Mouse (Mus musculus) mesoderm, embryonic 11.5 days (tissue): ENCODE measurements at regions not wholly inside any gene's neighbourhood (a gene's known extent, or its start where the extent isn't known, plus 50 kb on each side); places are given as distances from the start of the nearest gene placed in this dataset.
A peak's percentile ranks its signal among the peaks of the same experiment; 100 is the strongest.

Source experiments
- DNase-seq: peaks from one replicate; pipeline ENCODE4 v3.0.0-alpha.2; 2012; ENCODE audit warnings: low read depth, low spot score

DNA sequence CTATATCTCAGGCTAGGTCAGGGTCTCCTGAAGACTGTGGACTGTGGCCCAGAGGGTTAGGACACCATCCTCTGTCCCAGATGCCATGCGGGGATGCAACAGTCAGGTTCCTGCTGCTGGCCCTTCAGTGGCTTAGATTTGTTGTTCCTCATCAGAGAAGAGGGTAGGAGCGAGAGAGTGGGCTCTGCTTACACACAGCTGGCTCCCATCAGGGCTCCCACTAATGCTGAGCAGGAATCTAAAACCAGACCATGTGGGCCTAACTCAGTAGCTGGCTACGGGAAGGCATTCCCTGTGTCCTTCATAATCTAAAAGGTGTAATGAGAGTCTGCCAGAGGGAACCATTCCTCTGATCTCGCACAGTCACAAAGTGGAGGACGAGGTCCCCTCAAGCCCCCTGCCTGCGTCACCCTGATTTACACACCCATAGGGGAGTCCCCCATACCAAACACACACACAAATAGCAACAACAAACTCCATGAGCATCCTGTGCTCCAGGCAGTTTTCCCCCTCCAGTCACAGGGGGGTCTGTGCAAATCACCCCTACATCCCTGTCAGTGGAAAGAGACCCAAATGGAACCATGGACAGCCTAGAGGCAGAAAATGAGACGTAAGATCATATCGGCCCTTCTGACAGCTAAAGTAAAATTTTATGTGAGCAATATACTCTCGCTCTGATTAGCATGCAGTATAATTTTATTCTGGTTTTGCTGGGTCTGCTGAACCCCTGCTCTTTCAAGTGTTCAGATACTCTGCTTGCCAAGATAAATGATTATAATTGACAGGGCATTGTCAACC is 234.8 kb downstream of the 3110018I06Rik start:
- no peak for DNase-seq

DNA sequence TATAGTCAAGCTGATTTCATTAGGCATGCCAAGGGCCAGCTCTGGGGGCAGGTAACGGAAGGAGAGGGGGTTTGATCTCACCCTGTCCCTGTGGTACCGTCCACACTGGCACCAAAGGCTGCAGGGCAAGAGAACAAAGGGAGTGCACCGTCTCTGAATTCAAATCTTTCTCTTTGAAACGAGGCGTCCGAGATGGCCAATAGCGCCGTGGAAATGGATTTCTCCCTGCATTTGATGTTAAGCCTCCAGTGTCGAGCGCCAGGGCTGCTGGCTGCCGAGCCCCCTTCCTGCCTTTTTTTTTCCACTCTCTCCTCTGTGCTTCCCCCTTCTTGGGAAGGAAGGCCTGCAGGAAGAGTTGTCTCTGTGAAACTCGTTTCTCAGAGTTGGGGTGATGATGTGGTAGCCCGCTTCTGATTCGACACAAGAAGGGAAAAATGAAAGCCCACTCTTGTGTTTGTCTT is 235.5 kb downstream of the 3110018I06Rik start:
- no peak for DNase-seq

DNA sequence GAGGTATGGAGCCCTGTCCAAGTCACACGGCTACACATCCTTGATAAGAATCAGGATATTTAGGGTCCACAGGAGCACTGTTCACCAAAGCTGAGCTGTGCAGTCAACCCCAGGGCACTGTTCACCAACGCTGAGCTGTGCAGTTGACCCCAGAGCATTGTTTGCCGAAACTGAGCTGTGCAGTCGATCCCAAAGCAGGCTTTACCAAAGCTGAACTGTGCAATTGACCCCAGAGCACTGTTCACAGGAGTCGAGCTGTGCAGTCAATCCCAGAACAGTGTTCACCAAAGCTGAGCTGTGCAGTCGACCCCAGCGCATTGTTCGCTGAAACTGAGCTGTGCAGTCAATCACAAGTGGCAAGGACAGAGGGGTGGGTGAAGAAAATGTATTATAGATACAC is 236.0 kb downstream of the 3110018I06Rik start:
- no peak for DNase-seq

GRCm38 (mm10) chr12:107728865-107729264 is 240.4 kb downstream of the 3110018I06Rik start:
- DNase-seq = no peak

DNA sequence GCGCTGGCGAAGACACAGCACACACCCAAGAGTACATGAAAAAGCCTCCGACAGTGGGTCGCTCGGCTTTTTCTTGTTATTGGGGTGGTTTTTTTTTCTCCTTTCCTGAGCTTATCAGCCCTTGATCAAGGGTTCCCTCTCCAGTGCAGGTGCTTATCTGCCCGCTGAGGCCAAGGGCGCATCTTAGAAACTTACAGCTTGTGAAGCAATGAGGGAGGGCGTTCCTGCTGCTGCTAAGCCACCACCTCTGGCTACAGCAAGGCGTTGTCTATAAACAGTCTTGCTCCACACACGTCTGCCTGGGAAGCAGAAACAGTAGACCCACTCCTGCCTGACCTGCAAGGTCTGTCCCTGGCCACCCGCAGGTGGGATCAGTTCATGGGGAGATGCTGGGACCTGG is 240.9 kb downstream of the 3110018I06Rik start:
- DNase-seq = no peak

GRCm38 (mm10) chr12:107730940-107731339 is 242.5 kb downstream of the 3110018I06Rik start:
- DNase-seq = no peak

DNA sequence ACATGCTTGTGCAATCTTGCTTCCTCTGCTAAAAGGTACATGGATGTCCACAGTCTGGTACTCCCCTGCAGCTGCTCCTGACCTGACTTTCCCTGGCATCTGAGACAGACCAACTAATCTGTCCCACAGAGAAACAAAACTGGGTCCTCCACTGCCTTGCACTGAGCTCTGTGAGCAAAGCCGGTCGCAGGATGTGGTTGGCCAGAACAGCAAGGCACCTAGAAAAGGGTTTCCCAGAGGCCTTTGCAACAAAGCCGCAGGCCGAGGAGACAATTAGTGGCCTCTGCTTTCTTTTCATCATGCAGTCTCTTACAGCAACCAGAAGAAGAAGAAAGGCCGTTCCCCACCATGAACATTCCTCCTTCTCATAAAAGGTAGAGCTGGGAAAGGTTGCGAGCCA is 246.1 kb downstream of the 3110018I06Rik start:
- DNase-seq = no peak

- no peak for DNase-seq
These were observed 254.2 kb downstream of the 3110018I06Rik start for GRCm38 (mm10) chr12:107742641-107743040.

- no peak for DNase-seq
These were observed 256.4 kb downstream of the 3110018I06Rik start for GRCm38 (mm10) chr12:107744822-107745221.

GRCm38 (mm10) chr12:107748481-107749380 is 254.7 kb downstream of the Bcl11b start:
- no peak for DNase-seq

GRCm38 (mm10) chr12:107749381-107750085 is 253.9 kb downstream of the Bcl11b start:
- no peak for DNase-seq

DNA sequence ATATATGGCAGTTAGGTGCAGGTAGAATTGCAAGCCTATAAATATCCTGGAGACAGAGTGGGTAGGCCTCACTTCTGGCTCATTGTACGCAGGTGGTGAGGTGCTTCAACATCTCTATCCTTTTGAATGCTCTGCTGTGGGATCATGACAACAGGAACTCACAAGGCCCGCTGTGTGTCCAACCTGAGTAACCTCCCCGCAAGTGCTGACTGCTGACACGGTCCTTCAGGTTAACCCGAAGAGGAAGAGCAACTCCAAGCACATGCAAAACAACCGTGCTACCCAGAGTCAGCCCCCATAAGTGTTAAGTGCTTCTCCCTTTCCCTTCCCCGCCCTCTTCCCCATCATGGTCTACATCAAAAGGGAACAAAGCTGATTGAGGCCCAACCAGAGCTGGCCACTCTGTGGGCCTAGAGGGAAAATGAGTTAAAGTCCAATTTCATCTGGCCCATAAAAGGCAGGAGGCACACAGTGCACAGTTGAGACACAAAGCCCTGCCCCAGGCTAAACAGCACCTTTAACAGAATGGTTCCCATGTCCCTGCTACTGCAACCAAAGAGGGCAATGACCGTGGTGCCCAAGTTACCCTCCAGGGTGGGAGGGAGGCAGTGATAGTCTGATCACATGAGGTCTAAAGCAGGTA is 253.0 kb downstream of the Bcl11b start:
- no peak for DNase-seq

- DNase-seq = no peak
These were observed 251.3 kb downstream of the Bcl11b start for GRCm38 (mm10) chr12:107752126-107752525.

DNA sequence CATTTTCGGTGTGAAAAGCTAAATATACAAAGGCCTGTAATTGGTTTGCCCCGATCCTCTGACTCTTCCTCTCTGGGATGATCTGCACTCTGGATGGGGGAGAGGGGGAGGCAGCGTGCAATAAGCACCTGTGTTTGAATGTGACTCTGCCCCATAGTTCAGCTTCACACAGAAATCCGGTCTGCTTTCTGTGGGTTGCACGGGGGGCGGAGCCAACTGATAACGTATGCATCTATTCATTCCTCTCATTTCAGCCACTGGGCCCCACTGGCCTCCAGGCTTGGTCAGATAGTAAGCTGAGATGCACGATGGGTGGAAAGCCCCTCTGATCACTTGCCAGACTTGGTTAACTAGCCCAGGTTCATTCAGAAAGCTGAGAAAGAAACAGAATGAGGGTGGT is 250.8 kb downstream of the Bcl11b start:
- peak; percentile 35 for DNase-seq

GRCm38 (mm10) chr12:107753022-107753421 is 250.4 kb downstream of the Bcl11b start:
- no peak for DNase-seq

DNA sequence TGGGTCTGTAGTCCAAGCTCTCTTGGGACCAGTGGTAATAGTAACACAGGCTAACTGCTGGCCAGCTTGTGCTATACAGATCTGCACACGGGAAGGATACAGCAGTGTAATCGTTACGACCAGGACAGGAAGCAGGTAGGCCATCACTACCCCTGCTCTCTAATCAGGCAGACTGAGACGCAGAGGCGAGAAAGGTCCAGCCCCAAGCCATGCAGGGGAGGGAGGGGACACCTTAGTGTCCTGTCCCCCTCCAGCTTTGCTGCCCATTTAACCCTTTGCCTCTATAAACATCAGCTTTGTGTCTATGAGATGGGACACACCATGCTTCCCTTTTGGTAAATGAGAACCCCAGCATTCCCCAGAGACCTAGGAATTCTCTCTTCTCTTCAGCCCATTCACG is 249.9 kb downstream of the Bcl11b start:
- DNase-seq = no peak

GRCm38 (mm10) chr12:107754885-107755284 is 248.5 kb downstream of the Bcl11b start:
- no peak for DNase-seq

DNA sequence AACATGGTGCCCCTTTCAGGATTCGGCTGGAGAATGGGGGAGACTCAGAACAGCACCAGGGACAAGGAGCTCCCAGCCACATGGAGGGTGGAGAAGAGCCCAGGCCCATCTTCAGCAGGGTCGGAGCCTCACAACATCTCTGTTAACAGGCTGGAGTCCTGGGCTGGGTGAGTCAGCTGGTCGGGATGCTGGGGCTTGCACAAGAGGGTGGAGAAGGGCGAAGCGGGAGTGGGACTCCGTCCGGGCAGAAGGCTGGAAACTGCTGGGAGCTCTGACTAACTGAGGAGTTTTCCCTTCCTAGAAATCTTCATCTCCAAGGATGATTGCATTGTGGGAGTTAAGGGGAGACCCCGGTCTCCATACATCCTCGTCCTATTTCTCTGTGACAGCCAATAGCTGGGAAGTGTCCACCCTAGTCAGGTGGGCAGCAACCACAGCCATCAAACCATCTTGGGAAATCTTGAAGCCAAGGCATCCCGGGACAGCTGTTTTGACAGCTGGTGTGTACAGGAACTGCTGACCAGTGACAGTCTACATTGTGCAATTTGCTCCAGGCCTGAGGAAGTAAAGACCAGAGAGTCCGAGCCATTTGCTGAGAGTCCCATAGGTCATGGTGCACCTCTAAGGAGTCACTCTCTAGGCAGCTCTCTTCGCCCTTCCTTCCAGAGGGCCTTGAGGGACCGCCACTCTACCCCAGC is 247.4 kb downstream of the Bcl11b start:
- no peak for DNase-seq

DNA sequence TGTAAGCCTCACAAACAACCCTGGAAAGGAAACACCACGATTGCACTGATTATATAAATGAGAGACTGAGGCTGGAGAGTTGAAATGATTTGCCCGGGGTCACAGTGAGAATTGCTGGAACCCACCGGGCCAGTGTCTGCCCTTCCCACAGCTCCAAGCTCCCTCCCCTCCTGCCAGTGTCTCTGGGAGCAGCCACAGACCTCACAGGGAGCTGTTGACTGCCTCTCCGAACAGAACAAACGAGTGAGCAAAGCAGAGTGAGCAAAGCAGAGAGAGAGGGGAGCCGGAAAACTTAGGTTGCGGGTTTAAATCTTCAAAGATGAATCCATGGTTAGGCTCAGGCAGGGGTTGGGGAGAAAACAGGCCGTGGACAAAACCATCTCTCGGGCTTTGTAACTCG is 246.2 kb downstream of the Bcl11b start:
- DNase-seq = no peak

DNA sequence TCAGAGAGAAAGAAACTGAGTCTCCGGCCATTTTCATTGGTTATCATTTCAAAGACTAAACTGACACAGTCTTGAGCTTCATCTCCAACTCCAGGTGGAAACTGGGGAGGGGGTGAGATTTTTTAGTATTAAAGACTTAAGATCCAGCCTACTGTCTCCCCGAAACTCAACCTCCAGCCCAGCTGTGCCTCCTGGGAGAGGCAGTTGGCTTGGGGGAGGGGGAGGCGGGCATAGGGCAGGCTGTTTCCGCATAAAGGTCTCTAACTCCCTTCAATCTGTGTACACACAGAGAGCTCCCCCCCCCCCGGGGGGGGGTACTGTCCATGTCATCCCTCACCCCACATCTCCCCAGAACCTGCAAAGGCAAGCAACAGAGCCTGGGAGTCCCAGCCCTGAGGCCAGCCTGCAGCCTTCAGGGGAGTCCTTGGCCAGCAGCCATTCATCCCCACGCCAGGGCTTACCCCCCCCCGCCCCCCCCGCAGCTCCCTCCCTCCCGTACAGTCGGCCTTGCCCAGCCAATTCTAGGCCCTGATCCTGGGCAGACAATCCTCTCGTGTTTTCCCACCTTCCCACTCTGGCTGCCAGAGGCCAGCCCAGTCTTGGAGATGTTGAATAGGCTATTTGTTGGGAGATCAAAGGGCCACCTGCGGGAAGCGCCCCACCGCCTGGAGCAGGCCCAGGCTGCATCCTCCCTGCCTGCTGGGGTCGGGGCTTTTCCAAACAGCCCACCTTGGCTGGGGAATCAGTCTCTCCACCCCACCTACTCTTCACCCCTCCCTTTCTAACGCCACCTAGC is 245.2 kb downstream of the Bcl11b start:
- peak; percentile 56 for DNase-seq
